Mouse (Mus musculus): ENCODE measurements around the gene Tecr. TPM values are rescaled to one million over a fixed set of nuclear protein-coding genes. Genes with fewer than 3 reads are reported as not detected.

Gene Tecr
- polyA plus RNA-seq, 1 experiment from 2014 or later: 372 TPM

DNA sequence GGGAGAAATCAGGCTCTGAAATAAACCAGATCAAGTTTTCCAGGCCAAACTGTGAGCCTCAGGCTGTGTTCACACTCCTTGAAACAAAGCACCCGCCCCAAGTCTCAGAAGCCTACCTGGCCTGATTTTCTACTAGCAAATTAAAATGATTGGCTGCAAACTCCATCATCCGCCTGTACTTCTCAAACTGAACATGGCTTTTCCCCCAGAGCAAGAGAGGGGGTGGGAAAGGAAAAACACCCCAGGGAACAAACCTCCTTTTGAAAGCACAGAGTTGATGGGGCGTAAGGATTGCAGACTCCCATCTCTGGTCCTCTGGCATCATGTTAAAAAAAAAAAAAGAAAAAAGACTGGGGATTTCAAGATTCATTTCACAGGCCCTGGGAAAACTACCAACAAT lies 15.1 kb downstream of the Tecr start:
- Histone ChIP-seq H3K27ac (ENCODE audit: low read length) (no peak overlapping the region), H3K36me3 (ENCODE audit: control insufficient read depth, insufficient read depth) (peaks cover 5% of the 10 kb centered on the region; the same call in 1 of the 2 replicates), H3K9me3 (replicated peaks; ENCODE audit: control insufficient read depth, low read length) (no peaks in the 10 kb centered on the region), H3K4me2 (ENCODE audit: low read depth, low read length) (peak overlapping the region; percentile 95), H3K9ac (ENCODE audit: low read length) (peak overlapping the region; percentile 56), H3K4me1 (ENCODE audit: control insufficient read depth, insufficient read depth, low read length) (peaks cover 38% of the 10 kb centered on the region), H3K27me3 (ENCODE audit: control insufficient read depth, insufficient read depth, low read length) (no peaks in the 10 kb centered on the region), H3K4me3 (ENCODE audit: low read length) (peak overlapping the region; percentile 66)
- no peak for ATAC-seq (replicated peaks; ENCODE audit: extremely low read depth, insufficient read depth, low FRiP score)
- 67% methylated on average over 3 of the region's 3 CpGs for WGBS

GRCm38 (mm10) chr8:83590488-83591023 lies 17.2 kb downstream of the Tecr start:
- H3K27me3 ChIP-seq (ENCODE audit: control insufficient read depth, insufficient read depth, low read length): no peaks in the 10 kb centered on the region
- 83% methylated on average over 7 of the region's 7 CpGs for WGBS

DNA sequence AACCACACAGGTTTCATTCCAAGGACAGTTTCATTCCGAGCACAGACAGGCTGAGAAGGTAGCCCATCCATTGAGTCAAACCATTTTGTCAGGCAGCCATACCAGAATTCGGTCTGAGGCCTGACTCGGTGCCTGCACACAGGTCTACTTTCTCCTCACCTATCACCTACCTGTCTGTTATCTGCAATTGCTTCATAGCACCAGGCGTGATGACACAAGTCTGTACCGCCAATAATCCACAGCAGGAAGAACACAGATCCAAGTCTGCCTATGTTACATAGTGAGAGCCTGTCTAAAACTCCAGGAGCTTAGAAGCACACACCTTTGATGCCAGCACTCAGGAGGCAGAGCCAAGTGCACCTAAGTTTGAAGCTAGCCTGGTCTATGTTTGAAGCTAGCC lies 18.9 kb downstream of the Tecr start:
- Histone ChIP-seq H3K27ac (ENCODE audit: low read length) (no peak overlapping the region), H3K27me3 (ENCODE audit: control insufficient read depth, insufficient read depth, low read length) (no peaks in the 10 kb centered on the region), H3K9ac (ENCODE audit: low read length) (no peak overlapping the region), H3K9me3 (replicated peaks; ENCODE audit: control insufficient read depth, low read length) (no peaks in the 10 kb centered on the region), H3K36me3 (ENCODE audit: control insufficient read depth, insufficient read depth) (peaks cover 18% of the 10 kb centered on the region; the same call in 1 of the 2 replicates), H3K4me3 (ENCODE audit: low read length) (no peak overlapping the region), H3K4me2 (ENCODE audit: low read depth, low read length) (no peak overlapping the region), H3K4me1 (ENCODE audit: control insufficient read depth, insufficient read depth, low read length) (peaks cover 49% of the 10 kb centered on the region)
- ATAC-seq (replicated peaks; ENCODE audit: extremely low read depth, insufficient read depth, low FRiP score): no peak
- 90% methylated on average over 5 of the region's 5 CpGs for WGBS

More at GRCm38 (mm10) chr8:83590488-83591023, 17.2 kb downstream of the Tecr start:
- Histone ChIP-seq H3K9me3 (replicated peaks; ENCODE audit: control insufficient read depth, low read length) (no peaks in the 10 kb centered on the region), H3K9ac (ENCODE audit: low read length) (no peak overlapping the region), H3K4me1 (ENCODE audit: control insufficient read depth, insufficient read depth, low read length) (peaks cover 46% of the 10 kb centered on the region), H3K4me3 (ENCODE audit: low read length) (no peak overlapping the region), H3K36me3 (ENCODE audit: control insufficient read depth, insufficient read depth) (peaks cover 15% of the 10 kb centered on the region; the same call in 1 of the 2 replicates), H3K27ac (ENCODE audit: low read length) (no peak overlapping the region), H3K4me2 (ENCODE audit: low read depth, low read length) (no peak overlapping the region)
- ATAC-seq (replicated peaks; ENCODE audit: extremely low read depth, insufficient read depth, low FRiP score): no peak

DNA sequence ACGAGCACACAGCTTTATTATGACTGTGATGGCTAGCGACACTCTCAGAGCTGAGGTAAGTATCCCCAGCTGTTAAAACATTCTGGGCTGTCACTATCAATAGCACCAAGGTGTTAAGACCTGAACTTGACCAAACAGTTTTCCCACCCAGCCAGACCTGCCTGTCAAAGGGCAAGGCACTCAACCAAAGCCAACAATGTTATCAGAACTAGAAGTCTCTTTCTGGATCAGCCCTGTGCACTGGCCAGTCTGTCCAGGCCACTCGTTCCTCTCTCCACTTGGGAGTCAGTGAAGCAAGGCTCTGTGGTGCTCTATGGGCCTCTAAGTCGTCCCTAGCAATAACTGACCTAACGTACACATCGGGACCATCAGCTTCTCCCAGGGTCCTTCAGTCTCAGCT lies 20.1 kb downstream of the Tecr start:
- H3K9me3 ChIP-seq (replicated peaks; ENCODE audit: control insufficient read depth, low read length): no peaks in the 10 kb centered on the region
- H3K4me2 ChIP-seq (ENCODE audit: low read depth, low read length): no peak overlapping the region
- H3K27ac ChIP-seq (ENCODE audit: low read length): no peak overlapping the region
- peaks cover 19% of the 10 kb centered on the region for H3K36me3 ChIP-seq (ENCODE audit: control insufficient read depth, insufficient read depth)
- no peak overlapping the region for H3K4me3 ChIP-seq (ENCODE audit: low read length)
- H3K27me3 ChIP-seq (ENCODE audit: control insufficient read depth, insufficient read depth, low read length): no peaks in the 10 kb centered on the region
- H3K9ac ChIP-seq (ENCODE audit: low read length): no peak overlapping the region
- 61% methylated on average over 6 of the region's 6 CpGs for WGBS
- peaks cover 40% of the 10 kb centered on the region for H3K4me1 ChIP-seq (ENCODE audit: control insufficient read depth, insufficient read depth, low read length)
- ATAC-seq (replicated peaks; ENCODE audit: extremely low read depth, insufficient read depth, low FRiP score): no peak

DNA sequence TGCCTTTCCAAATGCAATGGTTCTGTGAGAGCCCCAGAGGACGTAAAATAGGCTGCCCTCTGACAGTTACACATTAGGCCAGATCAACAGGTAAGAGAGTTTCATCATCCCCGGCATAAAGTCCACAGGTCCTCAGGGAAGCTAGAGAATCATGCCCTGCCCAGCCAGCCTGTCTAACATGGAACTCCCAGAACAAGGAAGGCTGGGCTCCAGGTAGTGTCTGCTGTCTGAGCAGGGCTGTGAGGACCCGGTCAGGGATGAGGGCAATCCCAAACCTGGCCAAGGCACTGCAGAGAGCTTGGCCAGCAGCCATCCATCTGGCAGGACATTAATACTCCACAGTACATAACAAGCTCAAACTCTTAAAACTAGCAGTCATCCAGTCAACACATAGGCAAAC lies 22.4 kb downstream of the Tecr start:
- no peaks in the 10 kb centered on the region for H3K27me3 ChIP-seq (ENCODE audit: control insufficient read depth, insufficient read depth, low read length)
- peaks cover 35% of the 10 kb centered on the region for H3K4me1 ChIP-seq (ENCODE audit: control insufficient read depth, insufficient read depth, low read length)
- WGBS: 53% methylated on average over 3 of the region's 3 CpGs
- no peak overlapping the region for H3K4me2 ChIP-seq (ENCODE audit: low read depth, low read length)
- no peak for ATAC-seq (replicated peaks; ENCODE audit: extremely low read depth, insufficient read depth, low FRiP score)
- 0 out of 2 replicates have a peak overlapping the region, but pooled peaks have one; percentile 7 for H3K27ac ChIP-seq (ENCODE audit: low read length)
- no peaks in the 10 kb centered on the region for H3K9me3 ChIP-seq (replicated peaks; ENCODE audit: control insufficient read depth, low read length)
- H3K36me3 ChIP-seq (ENCODE audit: control insufficient read depth, insufficient read depth): peaks cover 19% of the 10 kb centered on the region
- no peak overlapping the region for H3K4me3 ChIP-seq (ENCODE audit: low read length)
- H3K9ac ChIP-seq (ENCODE audit: low read length): no peak overlapping the region

- Histone ChIP-seq H3K27me3 (ENCODE audit: control insufficient read depth, insufficient read depth, low read length) (no peaks in the 10 kb centered on the region), H3K36me3 (ENCODE audit: control insufficient read depth, insufficient read depth) (peaks cover 19% of the 10 kb centered on the region), H3K4me2 (ENCODE audit: low read depth, low read length) (no peak overlapping the region), H3K4me3 (ENCODE audit: low read length) (no peak overlapping the region), H3K9ac (ENCODE audit: low read length) (no peak overlapping the region), H3K4me1 (ENCODE audit: control insufficient read depth, insufficient read depth, low read length) (peaks cover 35% of the 10 kb centered on the region), H3K9me3 (replicated peaks; ENCODE audit: control insufficient read depth, low read length) (no peaks in the 10 kb centered on the region), H3K27ac (ENCODE audit: low read length) (no peak overlapping the region)
- ATAC-seq (replicated peaks; ENCODE audit: extremely low read depth, insufficient read depth, low FRiP score): no peak
- 62% methylated on average over 1 of the region's 1 CpGs for WGBS
These were observed 23.0 kb downstream of the Tecr start for GRCm38 (mm10) chr8:83584771-83585170.

GRCm38 (mm10) chr8:83583236-83583635 lies 24.5 kb downstream of the Tecr start:
- no peaks in the 10 kb centered on the region for H3K9me3 ChIP-seq (replicated peaks; ENCODE audit: control insufficient read depth, low read length)
- H3K36me3 ChIP-seq (ENCODE audit: control insufficient read depth, insufficient read depth): peaks cover 14% of the 10 kb centered on the region
- no peak for ATAC-seq (replicated peaks; ENCODE audit: extremely low read depth, insufficient read depth, low FRiP score)
- H3K9ac ChIP-seq (ENCODE audit: low read length): no peak overlapping the region
- no peak overlapping the region for H3K4me3 ChIP-seq (ENCODE audit: low read length)
- H3K4me1 ChIP-seq (ENCODE audit: control insufficient read depth, insufficient read depth, low read length): peaks cover 40% of the 10 kb centered on the region
- H3K27me3 ChIP-seq (ENCODE audit: control insufficient read depth, insufficient read depth, low read length): no peaks in the 10 kb centered on the region
- H3K27ac ChIP-seq (ENCODE audit: low read length): no peak overlapping the region
- 79% methylated on average over 15 of the region's 15 CpGs for WGBS
- no peak overlapping the region for H3K4me2 ChIP-seq (ENCODE audit: low read depth, low read length)

GRCm38 (mm10) chr8:83582226-83582625 lies 25.5 kb downstream of the Tecr start:
- no peak overlapping the region for H3K9ac ChIP-seq (ENCODE audit: low read length)
- no peak for ATAC-seq (replicated peaks; ENCODE audit: extremely low read depth, insufficient read depth, low FRiP score)
- H3K36me3 ChIP-seq (ENCODE audit: control insufficient read depth, insufficient read depth): peaks cover 11% of the 10 kb centered on the region
- H3K4me2 ChIP-seq (ENCODE audit: low read depth, low read length): no peak overlapping the region
- no peaks in the 10 kb centered on the region for H3K9me3 ChIP-seq (replicated peaks; ENCODE audit: control insufficient read depth, low read length)
- WGBS: 87% methylated on average over 8 of the region's 8 CpGs
- H3K4me3 ChIP-seq (ENCODE audit: low read length): no peak overlapping the region
- H3K27me3 ChIP-seq (ENCODE audit: control insufficient read depth, insufficient read depth, low read length): no peaks in the 10 kb centered on the region
- no peak overlapping the region for H3K27ac ChIP-seq (ENCODE audit: low read length)
- H3K4me1 ChIP-seq (ENCODE audit: control insufficient read depth, insufficient read depth, low read length): peaks cover 39% of the 10 kb centered on the region

DNA sequence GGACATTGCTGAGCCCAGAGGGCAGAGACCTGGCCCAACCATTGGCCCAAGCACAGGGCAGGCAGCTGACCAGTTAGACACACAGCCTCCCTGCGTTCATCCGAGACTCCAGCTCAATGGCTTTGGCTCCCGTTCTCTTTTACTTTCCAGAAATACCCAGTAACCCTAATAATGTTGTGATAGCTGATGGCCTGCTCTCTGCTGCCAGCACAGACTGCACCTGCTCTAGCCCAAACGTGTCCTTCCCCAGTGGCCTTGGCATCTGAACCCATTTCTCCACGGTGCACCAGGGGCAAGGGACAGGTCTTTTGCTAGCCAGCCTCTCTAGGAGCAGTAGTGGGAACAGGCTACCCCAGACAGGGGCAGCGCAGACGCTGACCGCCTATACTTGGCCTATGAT lies 26.9 kb downstream of the Tecr start:
- 78% methylated on average over 8 of the region's 8 CpGs for WGBS
- H3K36me3 ChIP-seq (ENCODE audit: control insufficient read depth, insufficient read depth): peaks cover 6% of the 10 kb centered on the region
- H3K4me3 ChIP-seq (ENCODE audit: low read length): no peak overlapping the region
- H3K9ac ChIP-seq (ENCODE audit: low read length): 0 out of 2 replicates have a peak overlapping the region, but pooled peaks have one; percentile 39
- H3K4me1 ChIP-seq (ENCODE audit: control insufficient read depth, insufficient read depth, low read length): peaks cover 45% of the 10 kb centered on the region
- H3K4me2 ChIP-seq (ENCODE audit: low read depth, low read length): no peak overlapping the region
- no peak for ATAC-seq (replicated peaks; ENCODE audit: extremely low read depth, insufficient read depth, low FRiP score)
- H3K27me3 ChIP-seq (ENCODE audit: control insufficient read depth, insufficient read depth, low read length): no peaks in the 10 kb centered on the region
- H3K27ac ChIP-seq (ENCODE audit: low read length): peak overlapping the region; percentile 40; the same call in 1 of the 2 replicates
- no peaks in the 10 kb centered on the region for H3K9me3 ChIP-seq (replicated peaks; ENCODE audit: control insufficient read depth, low read length)
